Mouse (Mus musculus) E14TG2a.4 (cell line): ENCODE data around the gene Qrich2.

ENCODE experiments used
- CTCF ChIP-seq: conservative IDR thresholded peaks from 2 replicates; pipeline ENCODE4 v1.5.1; 2014; ENCODE audit warnings: low read length
- NANOG ChIP-seq: IDR thresholded peaks from 2 replicates; pipeline ENCODE4 v1.6.1; 2014; ENCODE audit warnings: borderline replicate concordance, low read length, mixed read lengths
- POU5F1 ChIP-seq: IDR thresholded peaks from 2 replicates; pipeline ENCODE4 v1.6.1; 2014; ENCODE audit warnings: low read length, borderline replicate concordance

DNA sequence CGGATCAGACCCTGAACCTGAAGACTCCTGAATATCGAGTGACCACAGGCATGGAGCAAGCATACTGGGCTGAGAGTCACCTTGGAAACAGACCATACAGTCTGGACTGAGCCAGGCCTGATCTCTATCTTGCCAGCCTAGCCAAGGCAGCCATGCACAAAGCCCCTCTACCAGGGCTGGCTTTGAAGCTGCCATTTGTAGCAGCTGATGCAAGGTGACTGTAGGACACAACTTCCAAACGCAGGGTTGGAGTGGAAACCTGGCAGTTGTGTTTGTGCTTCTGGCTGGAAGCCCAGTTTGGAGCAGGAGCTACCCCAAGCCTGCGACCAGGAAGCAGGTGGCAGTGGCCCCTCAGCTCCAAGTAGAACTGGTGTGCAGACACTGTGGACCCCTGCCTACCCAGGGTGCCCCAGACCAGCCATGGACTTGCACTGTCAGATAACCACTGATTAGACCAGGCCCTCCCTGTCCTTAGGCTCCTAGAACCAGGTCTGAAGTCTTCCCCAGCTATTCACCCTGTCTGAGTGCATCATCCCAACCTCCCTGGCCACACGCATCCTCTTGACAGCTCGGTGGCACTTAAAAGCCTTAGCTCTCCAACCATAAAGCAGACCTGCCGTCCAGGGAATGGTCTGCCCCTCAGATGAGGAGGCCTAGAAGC, 25.5 kb downstream of the Qrich2 start:
- no peak for TF ChIP-seq CTCF
- TF ChIP-seq POU5F1 = no peak
- no peak for TF ChIP-seq NANOG
